Mouse (Mus musculus): ENCODE data around the gene Apoa1. TPM values are rescaled to one million over a fixed set of nuclear protein-coding genes. Genes with fewer than 3 reads are reported as not detected.

The Apoa1 gene
- polyA plus RNA-seq, 1 experiment from 2014 or later, result 0.43 TPM

GRCm38 (mm10) chr9:46191234-46191633 lies 37.1 kb upstream of the Apoa1 start:
- Histone ChIP-seq H3K9ac (ENCODE audit: low read depth, low read length) (no peak overlapping the region), H3K36me3 (ENCODE audit: control insufficient read depth, insufficient read depth, low read length) (no peaks in the 10 kb centered on the region), H3K27me3 (ENCODE audit: control insufficient read depth, insufficient read depth, low read length) (no peaks in the 10 kb centered on the region), H3K27ac (ENCODE audit: low read depth, low read length) (no peak overlapping the region), H3K4me1 (replicated peaks; ENCODE audit: control insufficient read depth, insufficient read depth, low read length) (no peaks in the 10 kb centered on the region), H3K4me3 (ENCODE audit: low read depth, low read length) (no peak overlapping the region), H3K9me3 (ENCODE audit: control insufficient read depth, low read length) (no peaks in the 10 kb centered on the region), H3K4me2 (replicated peaks; ENCODE audit: low read depth, low read length) (no peak overlapping the region)
- WGBS, result 74% methylated on average over 8 of the region's 8 CpGs
- ATAC-seq (ENCODE audit: low FRiP score) (no peak), DNase-seq (ENCODE audit: low spot score) (no peak)

GRCm38 (mm10) chr9:46191644-46192043 lies 36.7 kb upstream of the Apoa1 start:
- Histone ChIP-seq H3K9me3 (ENCODE audit: control insufficient read depth, low read length) (no peaks in the 10 kb centered on the region), H3K9ac (ENCODE audit: low read depth, low read length) (no peak overlapping the region), H3K27me3 (ENCODE audit: control insufficient read depth, insufficient read depth, low read length) (no peaks in the 10 kb centered on the region), H3K4me2 (replicated peaks; ENCODE audit: low read depth, low read length) (no peak overlapping the region), H3K4me1 (replicated peaks; ENCODE audit: control insufficient read depth, insufficient read depth, low read length) (no peaks in the 10 kb centered on the region), H3K36me3 (ENCODE audit: control insufficient read depth, insufficient read depth, low read length) (no peaks in the 10 kb centered on the region), H3K4me3 (ENCODE audit: low read depth, low read length) (no peak overlapping the region), H3K27ac (ENCODE audit: low read depth, low read length) (no peak overlapping the region)
- ATAC-seq (ENCODE audit: low FRiP score) (no peak), DNase-seq (ENCODE audit: low spot score) (peak; percentile 46)
- WGBS, result 43% methylated on average over 1 of the region's 1 CpGs

GRCm38 (mm10) chr9:46192642-46193041 lies 35.7 kb upstream of the Apoa1 start:
- no peak overlapping the region for H3K9ac ChIP-seq (ENCODE audit: low read depth, low read length)
- WGBS, result 80% methylated on average over 6 of the region's 6 CpGs
- H3K36me3 ChIP-seq (ENCODE audit: control insufficient read depth, insufficient read depth, low read length), result no peaks in the 10 kb centered on the region
- no peaks in the 10 kb centered on the region for H3K9me3 ChIP-seq (ENCODE audit: control insufficient read depth, low read length)
- H3K4me1 ChIP-seq (replicated peaks; ENCODE audit: control insufficient read depth, insufficient read depth, low read length), result no peaks in the 10 kb centered on the region
- no peak for DNase-seq (ENCODE audit: low spot score)
- no peak overlapping the region for H3K4me2 ChIP-seq (replicated peaks; ENCODE audit: low read depth, low read length)
- no peak overlapping the region for H3K27ac ChIP-seq (ENCODE audit: low read depth, low read length)
- no peak overlapping the region for H3K4me3 ChIP-seq (ENCODE audit: low read depth, low read length)
- no peak for ATAC-seq (ENCODE audit: low FRiP score)
- H3K27me3 ChIP-seq (ENCODE audit: control insufficient read depth, insufficient read depth, low read length), result no peaks in the 10 kb centered on the region

GRCm38 (mm10) chr9:46194809-46195208 lies 33.6 kb upstream of the Apoa1 start:
- ATAC-seq (ENCODE audit: low FRiP score) (no peak), DNase-seq (ENCODE audit: low spot score) (no peak)
- 89% methylated on average over 9 of the region's 9 CpGs for WGBS

GRCm38 (mm10) chr9:46196699-46197169 lies 31.6 kb upstream of the Apoa1 start:
- H3K27ac ChIP-seq (ENCODE audit: low read depth, low read length), result no peak overlapping the region
- H3K36me3 ChIP-seq (ENCODE audit: control insufficient read depth, insufficient read depth, low read length), result no peaks in the 10 kb centered on the region; the same call in 1 of the 2 replicates
- H3K9ac ChIP-seq (ENCODE audit: low read depth, low read length), result no peak overlapping the region
- no peaks in the 10 kb centered on the region for H3K27me3 ChIP-seq (ENCODE audit: control insufficient read depth, insufficient read depth, low read length)
- 81% methylated on average over 12 of the region's 12 CpGs for WGBS
- ATAC-seq (ENCODE audit: low FRiP score), result no peak
- no peaks in the 10 kb centered on the region for H3K9me3 ChIP-seq (ENCODE audit: control insufficient read depth, low read length)
- H3K4me3 ChIP-seq (ENCODE audit: low read depth, low read length), result no peak overlapping the region
- no peak for DNase-seq (ENCODE audit: low spot score)
- no peaks in the 10 kb centered on the region for H3K4me1 ChIP-seq (replicated peaks; ENCODE audit: control insufficient read depth, insufficient read depth, low read length)
- H3K4me2 ChIP-seq (replicated peaks; ENCODE audit: low read depth, low read length), result no peak overlapping the region

More at GRCm38 (mm10) chr9:46194809-46195208, 33.6 kb upstream of the Apoa1 start:
- Histone ChIP-seq H3K9ac (ENCODE audit: low read depth, low read length) (no peak overlapping the region), H3K4me2 (replicated peaks; ENCODE audit: low read depth, low read length) (no peak overlapping the region), H3K4me1 (replicated peaks; ENCODE audit: control insufficient read depth, insufficient read depth, low read length) (no peaks in the 10 kb centered on the region), H3K4me3 (ENCODE audit: low read depth, low read length) (no peak overlapping the region), H3K27me3 (ENCODE audit: control insufficient read depth, insufficient read depth, low read length) (no peaks in the 10 kb centered on the region), H3K27ac (ENCODE audit: low read depth, low read length) (no peak overlapping the region), H3K36me3 (ENCODE audit: control insufficient read depth, insufficient read depth, low read length) (no peaks in the 10 kb centered on the region; the same call in 1 of the 2 replicates), H3K9me3 (ENCODE audit: control insufficient read depth, low read length) (no peaks in the 10 kb centered on the region)

GRCm38 (mm10) chr9:46198461-46198860 lies 29.9 kb upstream of the Apoa1 start:
- Histone ChIP-seq H3K9ac (ENCODE audit: low read depth, low read length) (no peak overlapping the region), H3K27me3 (ENCODE audit: control insufficient read depth, insufficient read depth, low read length) (no peaks in the 10 kb centered on the region), H3K36me3 (ENCODE audit: control insufficient read depth, insufficient read depth, low read length) (no peaks in the 10 kb centered on the region; the same call in 1 of the 2 replicates), H3K4me1 (replicated peaks; ENCODE audit: control insufficient read depth, insufficient read depth, low read length) (no peaks in the 10 kb centered on the region), H3K27ac (ENCODE audit: low read depth, low read length) (no peak overlapping the region), H3K9me3 (ENCODE audit: control insufficient read depth, low read length) (no peaks in the 10 kb centered on the region), H3K4me3 (ENCODE audit: low read depth, low read length) (no peak overlapping the region), H3K4me2 (replicated peaks; ENCODE audit: low read depth, low read length) (no peak overlapping the region)
- WGBS, result 90% methylated on average over 9 of the region's 9 CpGs
- DNase-seq (ENCODE audit: low spot score), result no peak
- no peak for ATAC-seq (ENCODE audit: low FRiP score)

- Histone ChIP-seq H3K27me3 (ENCODE audit: control insufficient read depth, insufficient read depth, low read length) (no peaks in the 10 kb centered on the region), H3K9me3 (ENCODE audit: control insufficient read depth, low read length) (no peaks in the 10 kb centered on the region), H3K36me3 (ENCODE audit: control insufficient read depth, insufficient read depth, low read length) (no peaks in the 10 kb centered on the region; the same call in 1 of the 2 replicates), H3K4me2 (replicated peaks; ENCODE audit: low read depth, low read length) (no peak overlapping the region), H3K27ac (ENCODE audit: low read depth, low read length) (no peak overlapping the region), H3K9ac (ENCODE audit: low read depth, low read length) (no peak overlapping the region), H3K4me1 (replicated peaks; ENCODE audit: control insufficient read depth, insufficient read depth, low read length) (no peaks in the 10 kb centered on the region), H3K4me3 (ENCODE audit: low read depth, low read length) (no peak overlapping the region)
- 92% methylated on average over 7 of the region's 7 CpGs for WGBS
- no peak for ATAC-seq (ENCODE audit: low FRiP score)
- no peak for DNase-seq (ENCODE audit: low spot score)
These were observed 29.4 kb upstream of the Apoa1 start for GRCm38 (mm10) chr9:46198936-46199335.

- Histone ChIP-seq H3K9ac (ENCODE audit: low read depth, low read length) (no peak overlapping the region), H3K27ac (ENCODE audit: low read depth, low read length) (no peak overlapping the region), H3K4me2 (replicated peaks; ENCODE audit: low read depth, low read length) (no peak overlapping the region), H3K27me3 (ENCODE audit: control insufficient read depth, insufficient read depth, low read length) (no peaks in the 10 kb centered on the region), H3K9me3 (ENCODE audit: control insufficient read depth, low read length) (no peaks in the 10 kb centered on the region), H3K4me1 (replicated peaks; ENCODE audit: control insufficient read depth, insufficient read depth, low read length) (no peaks in the 10 kb centered on the region), H3K36me3 (ENCODE audit: control insufficient read depth, insufficient read depth, low read length) (no peaks in the 10 kb centered on the region; the same call in 1 of the 2 replicates), H3K4me3 (ENCODE audit: low read depth, low read length) (no peak overlapping the region)
- WGBS, result 93% methylated on average over 2 of the region's 2 CpGs
- ATAC-seq (ENCODE audit: low FRiP score) (no peak), DNase-seq (ENCODE audit: low spot score) (no peak)
These were observed 28.8 kb upstream of the Apoa1 start for GRCm38 (mm10) chr9:46199609-46200008.

- DNase-seq (ENCODE audit: low spot score), result no peak
- no peak overlapping the region for H3K9ac ChIP-seq (ENCODE audit: low read depth, low read length)
- no peaks in the 10 kb centered on the region for H3K4me1 ChIP-seq (replicated peaks; ENCODE audit: control insufficient read depth, insufficient read depth, low read length)
- no peak overlapping the region for H3K4me2 ChIP-seq (replicated peaks; ENCODE audit: low read depth, low read length)
- no peaks in the 10 kb centered on the region; the same call in none of the 2 replicates for H3K36me3 ChIP-seq (ENCODE audit: control insufficient read depth, insufficient read depth, low read length)
- 82% methylated on average over 10 of the region's 10 CpGs for WGBS
- no peaks in the 10 kb centered on the region for H3K27me3 ChIP-seq (ENCODE audit: control insufficient read depth, insufficient read depth, low read length)
- no peak overlapping the region for H3K27ac ChIP-seq (ENCODE audit: low read depth, low read length)
- no peaks in the 10 kb centered on the region for H3K9me3 ChIP-seq (ENCODE audit: control insufficient read depth, low read length)
- no peak for ATAC-seq (ENCODE audit: low FRiP score)
- no peak overlapping the region for H3K4me3 ChIP-seq (ENCODE audit: low read depth, low read length)
These were observed 21.4 kb upstream of the Apoa1 start for GRCm38 (mm10) chr9:46206834-46207500.
